Mouse (Mus musculus) kidney, postnatal 0 days (tissue): ENCODE data around the gene Sdhc. TPM values are rescaled to one million over a fixed set of nuclear protein-coding genes. Genes with fewer than 3 reads are reported as not detected.
A peak's percentile ranks its signal among the peaks of the same experiment; 100 is the strongest.
"Not testable (repeated sequence)": the region's sequence is repeated elsewhere in the genome, so short reads cannot be mapped to it uniquely, and the experiment has no call there.

Experiments used
- ATAC-seq: fragments of 200-750 bp; cut with Nextera tagmentation; replicated peaks from 2 replicates; pipeline ENCODE4 v1.8.0; 2017; ENCODE audit warnings: low read depth, moderate number of reproducible peaks, moderate TSS enrichment, moderate library complexity; ENCODE audit not compliant: low FRiP score
- DNase-seq: peaks from one replicate; pipeline ENCODE4 v3.0.0-alpha.2; 2016; ENCODE audit warnings: low spot score
- H3K27ac ChIP-seq: fragments of 300-500 bp; sonication (generic); 2 replicates; pipeline ENCODE4 v1.5.1; 2014; ENCODE audit warnings: mild to moderate bottlenecking
- H3K27me3 ChIP-seq: fragments of 300-500 bp; sonication (generic); 2 replicates; pipeline ENCODE4 v1.6.1; 2014; ENCODE audit warnings: low read length, mixed read lengths; ENCODE audit not compliant: insufficient read depth
- H3K36me3 ChIP-seq: fragments of 300-500 bp; sonication (generic); 2 replicates; pipeline ENCODE4 v1.6.1; 2014; ENCODE audit warnings: low read length, mixed read lengths; ENCODE audit not compliant: insufficient read depth
- H3K4me1 ChIP-seq: fragments of 300-500 bp; sonication (generic); replicated peaks from 2 replicates; pipeline ENCODE4 v1.6.1; 2014; ENCODE audit warnings: antibody characterized with exemption, low read length, mixed read lengths; ENCODE audit not compliant: insufficient read depth
- H3K4me2 ChIP-seq: fragments of 300-500 bp; sonication (generic); 2 replicates; pipeline ENCODE4 v1.6.1; 2014; ENCODE audit warnings: mild to moderate bottlenecking, low read length, moderate library complexity, mixed read lengths
- H3K4me3 ChIP-seq: fragments of 300-500 bp; sonication (generic); replicated peaks from 2 replicates; pipeline ENCODE4 v1.5.1; 2014; ENCODE audit warnings: low read depth, low read length
- H3K9ac ChIP-seq: fragments of 300-500 bp; sonication (generic); 2 replicates; pipeline ENCODE4 v1.6.1; 2014; ENCODE audit warnings: low read depth, low read length
- H3K9me3 ChIP-seq: fragments of 300-500 bp; sonication (generic); replicated peaks from 2 replicates; pipeline ENCODE4 v1.6.1; 2016; ENCODE audit warnings: low read length, inconsistent platforms, mixed read lengths
- CTCF ChIP-seq: IDR thresholded peaks from 2 replicates; pipeline ENCODE4 v1.5.1; 2016; ENCODE audit warnings: antibody characterized with exemption, low read depth, mild to moderate bottlenecking, moderate library complexity
- WGBS: fragments of 180-500 bp; shearing (Covaris S2); extraction: QIAGEN DNeasy Blood & Tissue Kit; methylation state at CpG from one replicate; pipeline ENCODE4 v1.1.7; 2014; 5-methylcytosine and 5-hydroxymethylcytosine counted together
- polyA plus RNA-seq: library from polyadenylated mRNA; unstranded; fragments of >200 nt; fragmentation: Nextera tagmentation; extraction: Ambion mirVana; gene quantifications from 2 replicates; pipeline ENCODE4 v1.2.1, GENCODE M21; 2015

The Sdhc gene
- polyA plus RNA-seq, 1 experiment from 2014 or later = 381 TPM

GRCm38 (mm10) chr1:171157965-171158364 lies 7.6 kb upstream of the Sdhc start:
- ATAC-seq (no peak), DNase-seq (no peak)
- H3K27ac ChIP-seq = no peak overlapping the region
- H3K4me1 ChIP-seq = 0 out of 2 replicates have a peak, but pooled peaks cover 3% of the 10 kb centered on the region
- H3K9me3 ChIP-seq = no peaks in the 10 kb centered on the region
- H3K4me3 ChIP-seq = no peak overlapping the region
- no peak overlapping the region for H3K4me2 ChIP-seq
- no peaks in the 10 kb centered on the region for H3K27me3 ChIP-seq
- no peak for TF ChIP-seq CTCF
- no peak overlapping the region for H3K9ac ChIP-seq
- no peaks in the 10 kb centered on the region for H3K36me3 ChIP-seq

- H3K9me3 ChIP-seq = no peaks in the 10 kb centered on the region
- no peak overlapping the region for H3K27ac ChIP-seq
- DNase-seq (no peak), ATAC-seq (no peak)
- no peak overlapping the region for H3K9ac ChIP-seq
- H3K4me2 ChIP-seq = no peak overlapping the region
- peaks cover 7% of the 10 kb centered on the region; the same call in 1 of the 2 replicates for H3K4me1 ChIP-seq
- no peaks in the 10 kb centered on the region for H3K27me3 ChIP-seq
- no peak for TF ChIP-seq CTCF
- WGBS = 70% methylated on average over 3 of the region's 3 CpGs
- H3K36me3 ChIP-seq = no peaks in the 10 kb centered on the region
- H3K4me3 ChIP-seq = no peak overlapping the region
These were observed 6.2 kb upstream of the Sdhc start for GRCm38 (mm10) chr1:171156644-171157043.

GRCm38 (mm10) chr1:171151966-171152365 lies 1.6 kb upstream of the Sdhc start:
- no peaks in the 10 kb centered on the region for H3K27me3 ChIP-seq
- H3K4me3 ChIP-seq = no peak overlapping the region
- no peaks in the 10 kb centered on the region for H3K9me3 ChIP-seq
- no peak overlapping the region for H3K9ac ChIP-seq
- no peak overlapping the region for H3K27ac ChIP-seq
- TF ChIP-seq CTCF = no peak
- WGBS = 71% methylated on average over 4 of the region's 4 CpGs
- ATAC-seq (no peak), DNase-seq (no peak)
- H3K4me1 ChIP-seq = peaks cover 3% of the 10 kb centered on the region; the same call in 1 of the 2 replicates
- no peaks in the 10 kb centered on the region for H3K36me3 ChIP-seq
- no peak overlapping the region for H3K4me2 ChIP-seq

GRCm38 (mm10) chr1:171150838-171151391 lies 512 bp upstream of the Sdhc start:
- DNase-seq (peak; percentile 60), ATAC-seq (no peak)
- 5% methylated on average over 18 of the region's 18 CpGs for WGBS
- Histone ChIP-seq H3K4me1 (peaks cover 3% of the 10 kb centered on the region; the same call in 1 of the 2 replicates), H3K4me2 (peak overlapping the region; percentile 65), H3K9ac (peak overlapping the region; percentile 88), H3K36me3 (no peaks in the 10 kb centered on the region), H3K27ac (peak overlapping the region; percentile 81), H3K9me3 (no peaks in the 10 kb centered on the region), H3K27me3 (no peaks in the 10 kb centered on the region), H3K4me3 (peak overlapping the region; percentile 76)
- TF ChIP-seq CTCF = no peak

- H3K27me3 ChIP-seq, H3K4me2 ChIP-seq, H3K9ac ChIP-seq, H3K4me1 ChIP-seq, H3K4me3 ChIP-seq, H3K9me3 ChIP-seq, H3K27ac ChIP-seq, ATAC-seq, DNase-seq: not testable (repeated sequence)
- H3K36me3 ChIP-seq = peaks cover 37% of the 10 kb centered on the region
- WGBS = 93% methylated on average over 9 of the region's 11 CpGs
These were observed 7.4 kb downstream of the Sdhc start for GRCm38 (mm10) chr1:171142981-171143380.

GRCm38 (mm10) chr1:171137486-171138155 lies 12.8 kb downstream of the Sdhc start:
- not testable (repeated sequence) for H3K9me3 ChIP-seq, ATAC-seq, DNase-seq, H3K4me1 ChIP-seq, H3K4me2 ChIP-seq, H3K4me3 ChIP-seq, H3K27me3 ChIP-seq, H3K27ac ChIP-seq, H3K9ac ChIP-seq
- 88% methylated on average over 8 of the region's 8 CpGs for WGBS
- peaks cover 45% of the 10 kb centered on the region for H3K36me3 ChIP-seq
